Mouse (Mus musculus) cerebellum, adult 9-10 months (tissue): ENCODE results near the gene Gba2.
"Not testable (repeated sequence)": the region's sequence is repeated elsewhere in the genome, so short reads cannot be mapped to it uniquely, and the experiment has no call there.

Source experiments
- DNase-seq: peaks from one replicate; pipeline ENCODE4 v3.0.0; 2022

Gba2 gene

GRCm38 (mm10) chr4:43578376-43579204, at the start of gene Gba2, which contains the start of gene Rgp1:
Gene Gba2, minus strand, starts transcription at chr4:43578873.
Gene Rgp1, plus strand, starts transcription at chr4:43578715.
- DNase-seq, result peak; percentile 87

GRCm38 (mm10) chr4:43620146-43620778, 41.6 kb upstream of the Gba2 start:
- DNase-seq, result no peak

GRCm38 (mm10) chr4:43613060-43613730, 34.5 kb upstream of the Gba2 start:
- no peak for DNase-seq

GRCm38 (mm10) chr4:43612534-43612933, 33.9 kb upstream of the Gba2 start:
- DNase-seq, result no peak

- no peak for DNase-seq
These were observed 26.3 kb upstream of the Gba2 start for GRCm38 (mm10) chr4:43604751-43605685.

- DNase-seq, result no peak
These were observed 25.4 kb upstream of the Gba2 start for GRCm38 (mm10) chr4:43604099-43604498.

- DNase-seq, result no peak
These were observed 21.7 kb upstream of the Gba2 start for GRCm38 (mm10) chr4:43600195-43600934.

GRCm38 (mm10) chr4:43598650-43599380, 20.1 kb upstream of the Gba2 start:
- no peak for DNase-seq

- DNase-seq, result no peak
These were observed 19.5 kb upstream of the Gba2 start for GRCm38 (mm10) chr4:43598200-43598599.

GRCm38 (mm10) chr4:43596597-43596996, 17.9 kb upstream of the Gba2 start:
- not testable (repeated sequence) for DNase-seq

GRCm38 (mm10) chr4:43593453-43593852, 14.8 kb upstream of the Gba2 start:
- DNase-seq, result no peak

GRCm38 (mm10) chr4:43591961-43592360, 13.3 kb upstream of the Gba2 start:
- DNase-seq, result no peak

GRCm38 (mm10) chr4:43591543-43591942, 12.9 kb upstream of the Gba2 start:
- no peak for DNase-seq

- DNase-seq, result no peak
These were observed 9.0 kb upstream of the Gba2 start for GRCm38 (mm10) chr4:43587681-43588080.

- DNase-seq, result peak; percentile 3
These were observed 7.7 kb upstream of the Gba2 start for GRCm38 (mm10) chr4:43586411-43586810.

GRCm38 (mm10) chr4:43585682-43586081, 7.0 kb upstream of the Gba2 start:
- DNase-seq, result peak; percentile 0

- DNase-seq, result peak; percentile 8
These were observed 6.1 kb upstream of the Gba2 start, which contains the start of gene Msmp for GRCm38 (mm10) chr4:43584444-43585416. Gene Msmp, minus strand, starts transcription at chr4:43584494.

- peak; percentile 4 for DNase-seq
These were observed 4.7 kb upstream of the Gba2 start for GRCm38 (mm10) chr4:43583421-43583820.

- DNase-seq, result peak; percentile 7
These were observed 3.6 kb upstream of the Gba2 start for GRCm38 (mm10) chr4:43582241-43582640.

GRCm38 (mm10) chr4:43581381-43581780, 2.7 kb upstream of the Gba2 start:
- peak; percentile 6 for DNase-seq
